ENCODE assay signal across 24 mouse cellular contexts in the genomic region with DNA sequence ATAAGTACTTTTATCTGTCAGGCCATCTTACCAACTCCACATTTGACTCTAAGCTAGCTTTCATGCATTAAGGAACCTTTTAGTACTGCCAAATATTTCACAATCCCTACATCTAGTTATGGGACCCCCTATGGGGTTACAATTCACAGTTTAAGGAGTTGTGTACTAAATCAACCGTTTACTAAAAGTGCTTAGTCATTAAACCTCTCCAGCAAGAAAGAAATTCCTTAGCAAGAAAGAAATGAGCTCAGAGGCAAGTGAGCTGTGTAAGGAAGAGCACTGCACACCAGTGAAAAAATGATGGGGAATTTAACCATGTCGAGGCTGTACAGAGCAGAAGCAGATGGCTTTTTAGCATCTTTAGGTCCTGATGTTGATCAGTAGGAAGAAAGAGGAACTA.
"Had no signal": no experiment of that assay in that cellular context is flagged by ENCODE, and none has a peak within 500 bp of the region (broad histone marks: within the 10 kb centered on the region; RNA-seq: fewer than 3 reads in every experiment).

No protein-coding gene starts in this region.

- ATAC-seq: liver, embryonic 12.5 days; liver, postnatal 0 days; lung, postnatal 0 days; midbrain, embryonic 13.5 days; midbrain, embryonic 15.5 days; midbrain, embryonic 16.5 days had no signal

- H3K27me3 ChIP-seq: limb, embryonic 12.5 days; limb, embryonic 13.5 days; limb, embryonic 15.5 days; liver, embryonic 12.5 days; liver, embryonic 13.5 days; liver, embryonic 15.5 days; lung, embryonic 15.5 days; midbrain, embryonic 12.5 days; midbrain, embryonic 13.5 days; midbrain, embryonic 15.5 days; neural tube, embryonic 12.5 days had no signal

- DNase-seq: left cerebral cortex, postnatal 4 days; liver; liver, embryonic 13.5 days; liver, postnatal 0 days; lung, adult 18-20 months; lung, adult 2 months; lung, embryonic 14.5 days; lung, postnatal 10 days; lung, postnatal 14 days; lung, postnatal 36 days; lung, postnatal 4 days; midbrain, embryonic 14.5 days had no signal
